Mouse (Mus musculus) ES-Bruce4 (cell line): Measurements from ENCODE around the gene Carhsp1. TPM values are rescaled to one million over a fixed set of nuclear protein-coding genes. Genes with fewer than 3 reads are reported as not detected.

Experiments used
- H3K27ac ChIP-seq: 2 replicates; pipeline ENCODE4 v1.5.1; 2012; ENCODE audit warnings: low read length, inconsistent platforms; ENCODE audit not compliant: insufficient read depth
- H3K27me3 ChIP-seq: 2 replicates; pipeline ENCODE4 v1.6.1; 2012; ENCODE audit warnings: mild to moderate bottlenecking, low read length, inconsistent platforms; ENCODE audit not compliant: control insufficient read depth, poor library complexity, insufficient read depth, severe bottlenecking
- H3K36me3 ChIP-seq: 2 replicates; pipeline ENCODE4 v1.6.1; 2012; ENCODE audit warnings: inconsistent platforms, mild to moderate bottlenecking, low read length, moderate library complexity; ENCODE audit not compliant: control insufficient read depth, poor library complexity, insufficient read depth, severe bottlenecking
- H3K4me1 ChIP-seq: one replicate; pipeline ENCODE4 v1.8.1; 2011; ENCODE audit warnings: low read length; ENCODE audit not compliant: control insufficient read depth, insufficient read depth
- H3K4me3 ChIP-seq: 2 replicates; pipeline ENCODE4 v1.5.1; 2011; ENCODE audit warnings: low read depth, mild to moderate bottlenecking, low read length
- H3K9ac ChIP-seq: 2 replicates; pipeline ENCODE4 v1.6.1; 2012; ENCODE audit warnings: low read depth, mild to moderate bottlenecking, inconsistent platforms; ENCODE audit not compliant: poor library complexity, severe bottlenecking
- H3K9me3 ChIP-seq: replicated peaks from 2 replicates; pipeline ENCODE4 v1.6.1; 2012; ENCODE audit warnings: mild to moderate bottlenecking, low read length, inconsistent platforms; ENCODE audit not compliant: control insufficient read depth, poor library complexity, insufficient read depth, severe bottlenecking
- CTCF ChIP-seq: IDR thresholded peaks from one replicate; pipeline ENCODE4 v1.8.1; 2011; ENCODE audit warnings: low read depth, low read length
- EP300 ChIP-seq: IDR thresholded peaks from 2 replicates; pipeline ENCODE4 v1.6.1; 2011; ENCODE audit warnings: low read depth, low read length; ENCODE audit not compliant: insufficient read depth
- POLR2A ChIP-seq: IDR thresholded peaks from one replicate; pipeline ENCODE4 v1.8.1; 2011; ENCODE audit warnings: low read length; ENCODE audit not compliant: insufficient read depth
- polyA plus RNA-seq: library from polyadenylated mRNA; stranded (reverse); fragments of >200 nt; gene quantifications from 2 replicates; pipeline ENCODE4 v1.2.4, GENCODE M21; 2011; ENCODE audit warnings: low read depth; ENCODE audit not compliant: missing spikeins, insufficient read depth, insufficient read length

Gene Carhsp1
- polyA plus RNA-seq, 1 experiment, result 65.8 TPM

DNA sequence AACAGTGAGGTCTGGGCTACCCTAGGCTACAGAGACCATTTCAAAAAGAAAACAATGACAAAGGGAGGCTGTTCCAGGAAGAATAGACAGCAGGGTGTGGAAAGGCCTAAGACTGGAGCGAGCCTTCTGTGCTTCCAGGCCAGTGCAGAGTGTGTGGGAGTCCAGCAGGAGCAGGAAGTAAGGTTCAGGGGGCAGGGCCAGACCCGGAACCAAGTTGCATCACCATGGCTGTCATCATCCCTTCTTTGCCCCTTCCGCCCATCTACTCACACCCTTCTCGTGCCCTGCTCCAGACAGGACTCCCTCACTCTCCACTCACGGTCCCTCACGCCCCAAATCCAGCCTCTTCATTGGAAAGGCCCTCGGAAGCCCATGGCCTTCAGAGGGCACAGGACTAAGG is 4.7 kb downstream of the Carhsp1 start:
- TF ChIP-seq POLR2A (no peak), EP300 (no peak), CTCF (no peak)
- Histone ChIP-seq H3K4me3 (no peak overlapping the region), H3K9me3 (no peaks in the 10 kb centered on the region), H3K9ac (no peak overlapping the region), H3K27ac (0 out of 2 replicates have a peak overlapping the region, but pooled peaks have one; percentile 2), H3K36me3 (no peaks in the 10 kb centered on the region), H3K4me1 (peaks cover 16% of the 10 kb centered on the region), H3K27me3 (no peaks in the 10 kb centered on the region)

DNA sequence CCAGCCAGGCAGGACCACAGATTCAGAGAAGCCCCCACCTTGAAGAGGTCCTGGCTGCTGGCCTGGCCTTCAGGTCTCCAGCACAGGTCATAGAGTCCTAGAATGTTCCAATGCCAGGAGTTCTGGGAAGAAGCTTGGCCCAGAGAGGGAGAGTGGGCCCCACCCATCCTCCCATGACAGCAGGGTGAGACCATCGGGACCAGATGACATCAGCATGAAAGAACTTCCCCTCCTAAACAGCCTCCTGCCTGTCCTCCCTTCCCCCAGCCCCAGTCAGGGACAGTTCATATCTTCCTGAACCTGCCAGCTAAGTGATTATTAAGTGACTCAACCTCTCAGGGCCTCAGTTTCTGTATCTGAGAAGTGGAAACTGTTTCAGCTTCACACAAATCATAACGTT is 5.5 kb downstream of the Carhsp1 start:
- no peaks in the 10 kb centered on the region for H3K36me3 ChIP-seq
- no peak overlapping the region for H3K9ac ChIP-seq
- 0 out of 2 replicates have a peak, but pooled peaks have one; percentile 22 for TF ChIP-seq EP300
- no peak for TF ChIP-seq CTCF
- no peak for TF ChIP-seq POLR2A
- H3K27me3 ChIP-seq, result no peaks in the 10 kb centered on the region
- H3K4me3 ChIP-seq, result no peak overlapping the region
- peaks cover 16% of the 10 kb centered on the region for H3K4me1 ChIP-seq
- no peaks in the 10 kb centered on the region for H3K9me3 ChIP-seq
- no peak overlapping the region for H3K27ac ChIP-seq

DNA sequence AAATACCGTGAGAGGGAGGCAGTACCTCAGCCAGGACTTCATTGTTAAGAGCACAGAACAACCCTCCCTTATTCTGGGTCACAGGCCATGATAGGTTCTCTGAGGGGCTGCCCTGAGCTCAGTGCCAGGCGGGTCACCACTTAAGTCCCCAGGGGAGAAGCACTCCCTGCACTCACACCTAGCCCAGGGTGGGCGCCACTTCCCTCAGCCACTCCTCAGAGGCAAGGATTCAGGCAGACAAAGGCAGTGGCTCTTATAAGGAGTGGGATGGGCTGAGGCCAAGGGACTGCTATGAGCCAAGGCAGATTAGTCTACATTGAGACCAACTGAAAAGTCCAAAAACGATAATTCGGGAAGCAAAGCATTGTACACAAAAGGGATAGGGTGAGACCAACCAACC is 6.6 kb downstream of the Carhsp1 start:
- H3K27ac ChIP-seq, result no peak overlapping the region
- H3K4me3 ChIP-seq, result no peak overlapping the region
- H3K9ac ChIP-seq, result no peak overlapping the region
- H3K27me3 ChIP-seq, result no peaks in the 10 kb centered on the region
- peaks cover 16% of the 10 kb centered on the region for H3K4me1 ChIP-seq
- H3K36me3 ChIP-seq, result no peaks in the 10 kb centered on the region
- TF ChIP-seq EP300 (no peak), CTCF (no peak), POLR2A (no peak)
- H3K9me3 ChIP-seq, result no peaks in the 10 kb centered on the region

DNA sequence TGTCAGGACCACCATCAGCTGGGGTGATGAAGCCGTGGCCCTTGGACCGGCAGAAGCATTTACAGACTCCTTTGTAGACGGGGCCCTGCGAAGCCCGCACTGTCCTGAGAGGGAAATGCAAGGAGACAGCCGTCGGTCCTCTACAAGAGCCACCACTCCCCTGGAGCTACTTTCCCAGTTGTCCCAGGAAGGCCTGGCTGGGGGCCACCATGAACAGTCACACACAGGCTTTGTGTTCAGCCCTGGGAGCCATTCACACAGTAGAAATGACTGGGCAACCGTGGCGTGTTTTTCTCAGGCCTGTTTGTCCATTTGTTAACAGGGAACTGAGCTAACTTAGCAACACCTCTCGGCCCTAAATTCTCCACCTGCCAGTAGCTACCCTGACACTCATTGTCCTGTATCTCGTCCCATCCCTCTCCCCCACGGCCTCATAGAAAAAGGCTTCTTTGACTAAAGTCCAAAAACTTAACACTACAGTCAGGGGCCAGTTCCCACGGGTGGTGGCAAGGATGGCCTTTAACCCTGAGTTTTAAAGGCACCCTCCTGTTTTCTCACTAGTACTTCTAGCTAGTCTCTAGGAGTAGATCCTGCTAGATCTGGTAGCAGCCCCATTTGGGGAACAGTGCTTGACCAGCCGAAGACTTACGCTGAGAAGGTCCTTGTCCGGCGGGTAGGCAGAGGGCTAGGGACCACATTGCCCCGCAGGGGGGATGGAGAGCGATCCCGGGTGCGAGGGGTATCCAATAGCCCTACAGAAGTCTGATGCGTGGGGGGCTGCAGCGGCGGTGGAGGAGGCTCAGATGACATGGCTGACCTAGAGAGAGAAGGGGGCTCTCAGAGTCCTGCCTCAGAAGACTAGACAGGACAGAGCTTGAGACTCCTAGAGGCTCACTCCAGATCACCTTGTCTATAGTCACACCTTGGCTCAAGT is 8.1 kb downstream of the Carhsp1 start:
- H3K27ac ChIP-seq, result no peak overlapping the region
- peaks cover 9% of the 10 kb centered on the region for H3K4me1 ChIP-seq
- no peak overlapping the region for H3K9ac ChIP-seq
- no peak for TF ChIP-seq CTCF
- no peak for TF ChIP-seq EP300
- no peak for TF ChIP-seq POLR2A
- H3K4me3 ChIP-seq, result no peak overlapping the region
- H3K9me3 ChIP-seq, result no peaks in the 10 kb centered on the region
- no peaks in the 10 kb centered on the region for H3K27me3 ChIP-seq
- H3K36me3 ChIP-seq, result no peaks in the 10 kb centered on the region; the same call in 1 of the 2 replicates

DNA sequence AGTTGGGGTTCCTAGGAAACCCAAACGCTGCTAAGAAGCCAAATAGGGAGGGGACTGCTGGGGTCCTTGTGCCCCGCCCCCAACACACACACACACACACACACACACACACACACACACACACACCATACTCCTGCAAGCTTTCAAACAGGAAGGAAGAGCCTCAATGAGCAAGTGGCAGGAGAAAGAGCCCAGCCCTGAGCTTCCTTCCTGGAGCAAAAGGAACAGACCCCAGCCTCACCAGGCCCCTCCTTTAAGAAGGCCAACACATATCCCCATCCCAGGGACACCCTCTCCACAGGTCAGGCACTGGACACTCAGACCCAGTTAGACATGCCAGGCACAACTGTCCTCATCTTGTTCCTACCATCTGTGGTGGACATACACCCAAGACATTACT is 8.9 kb downstream of the Carhsp1 start:
- no peaks in the 10 kb centered on the region for H3K9me3 ChIP-seq
- no peak overlapping the region for H3K27ac ChIP-seq
- TF ChIP-seq POLR2A (no peak), EP300 (no peak), CTCF (no peak)
- no peak overlapping the region for H3K9ac ChIP-seq
- H3K4me3 ChIP-seq, result no peak overlapping the region
- peaks cover 5% of the 10 kb centered on the region for H3K4me1 ChIP-seq
- H3K36me3 ChIP-seq, result no peaks in the 10 kb centered on the region; the same call in 1 of the 2 replicates
- no peaks in the 10 kb centered on the region for H3K27me3 ChIP-seq

DNA sequence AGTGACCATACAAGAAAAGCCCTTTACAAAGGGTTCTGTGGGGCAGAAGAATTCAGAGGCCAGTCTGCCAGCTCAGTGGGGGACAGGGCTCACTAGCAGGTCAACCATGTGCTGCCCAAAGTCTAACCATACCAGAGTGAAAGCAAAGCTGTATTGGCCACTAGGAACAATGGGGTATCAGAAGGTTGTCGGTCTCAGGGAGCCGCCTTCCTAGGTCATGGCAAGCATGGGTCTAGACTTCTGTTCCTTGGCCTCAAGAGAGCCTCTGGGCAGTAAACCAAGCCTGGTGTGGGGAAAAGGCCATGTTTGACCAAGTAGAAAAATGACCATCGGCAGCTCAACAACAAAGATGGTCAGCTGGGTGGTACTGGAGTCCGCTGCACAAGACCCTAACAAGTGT is 13.2 kb downstream of the Carhsp1 start:
- Histone ChIP-seq H3K4me1 (no peaks in the 10 kb centered on the region), H3K9me3 (no peaks in the 10 kb centered on the region), H3K27me3 (no peaks in the 10 kb centered on the region), H3K36me3 (no peaks in the 10 kb centered on the region; the same call in 1 of the 2 replicates), H3K9ac (no peak overlapping the region), H3K4me3 (no peak overlapping the region), H3K27ac (no peak overlapping the region)
- TF ChIP-seq POLR2A (no peak), CTCF (no peak), EP300 (no peak)
